Mouse (Mus musculus) CH12.LX (cell line): ENCODE results near the gene Yod1. TPM values are rescaled to one million over a fixed set of nuclear protein-coding genes. Genes with fewer than 3 reads are reported as not detected.

ENCODE experiments used
- DNase-seq: peaks from one replicate; pipeline ENCODE4 v3.0.0-alpha.2; 2013; ENCODE audit errors: extremely low read depth
- H3K27ac ChIP-seq: 2 replicates; pipeline ENCODE4 v1.5.1; 2012; ENCODE audit warnings: low read depth, mild to moderate bottlenecking, control low read depth, moderate library complexity; ENCODE audit not compliant: insufficient read depth
- H3K27me3 ChIP-seq: replicated peaks from 2 replicates; pipeline ENCODE3; 2012; ENCODE audit warnings: inconsistent platforms
- H3K36me3 ChIP-seq, 2 experiments: replicated peaks in 1 of 2; 2 replicates each; pipeline versions ENCODE3 to v1.6.1; 2012; ENCODE audit warnings: inconsistent platforms in 1 of 2, low read length in 1 of 2, mild to moderate bottlenecking in 1 of 2, mixed read lengths in 1 of 2, moderate library complexity in 1 of 2; ENCODE audit not compliant: control insufficient read depth in 1 of 2, insufficient read depth in 1 of 2
- H3K4me1 ChIP-seq, 2 experiments: 2 replicates each; pipeline ENCODE4 v1.6.1; 2012; ENCODE audit warnings: inconsistent platforms in 1 of 2, moderate library complexity in 1 of 2; ENCODE audit not compliant: insufficient read depth in 2 of 2, control insufficient read depth in 1 of 2
- H3K4me2 ChIP-seq: 2 replicates; pipeline ENCODE4 v1.6.1; 2012; ENCODE audit warnings: low read depth, mild to moderate bottlenecking, control low read depth; ENCODE audit not compliant: poor library complexity, insufficient read depth, severe bottlenecking
- H3K4me3 ChIP-seq, 3 experiments: fragments of 150-350 bp in 1 of 3; sonication (generic) in 1 of 3; replicated peaks in 1 of 3; 2 replicates each; pipeline versions ENCODE3 to v1.5.1; 2011 to 2012; ENCODE audit warnings: low read depth in 2 of 3, low read length in 2 of 3, mild to moderate bottlenecking in 2 of 3, moderate library complexity in 2 of 3, control low read depth in 1 of 3, improper control_type of control experiment in 1 of 3, inconsistent platforms in 1 of 3, mixed read lengths in 1 of 3; ENCODE audit not compliant: poor library complexity in 1 of 3
- H3K79me2 ChIP-seq: replicated peaks from 2 replicates; pipeline ENCODE4 v1.6.1; 2012; ENCODE audit warnings: mild to moderate bottlenecking, moderate library complexity; ENCODE audit not compliant: control insufficient read depth, poor library complexity, insufficient read depth, severe bottlenecking; ENCODE audit errors: extremely low read depth
- H3K9ac ChIP-seq: 2 replicates; pipeline ENCODE4 v1.6.1; 2012; ENCODE audit warnings: low read depth, mild to moderate bottlenecking, control low read depth, moderate library complexity; ENCODE audit not compliant: insufficient read depth
- H3K9me3 ChIP-seq: replicated peaks from 2 replicates; pipeline ENCODE3; 2012; ENCODE audit warnings: low read length, inconsistent platforms, mixed read lengths
- BHLHE40 ChIP-seq: IDR thresholded peaks from 2 replicates; pipeline ENCODE4 v1.6.1; 2011; ENCODE audit warnings: mild to moderate bottlenecking, low read depth, low read length, improper control_type of control experiment
- E2F4 ChIP-seq: IDR thresholded peaks from 2 replicates; pipeline ENCODE4 v1.6.1; 2011; ENCODE audit warnings: low read depth, low read length, improper control_type of control experiment; ENCODE audit not compliant: insufficient replicate concordance
- EP300 ChIP-seq: IDR thresholded peaks from 2 replicates; pipeline ENCODE4 v1.6.1; 2011; ENCODE audit warnings: low read length, improper control_type of control experiment
- GABPA ChIP-seq: IDR thresholded peaks from 2 replicates; pipeline ENCODE4 v1.6.1; 2012; ENCODE audit warnings: low read depth, low read length, improper control_type of control experiment, inconsistent platforms; ENCODE audit not compliant: insufficient replicate concordance
- IRF4 ChIP-seq: IDR thresholded peaks from 2 replicates; pipeline ENCODE4 v1.6.1; 2014; ENCODE audit warnings: low read depth, mild to moderate bottlenecking, inconsistent platforms, low read length, improper control_type of control experiment
- JUND ChIP-seq: conservative IDR thresholded peaks from 2 replicates; pipeline ENCODE4 v1.6.1; 2011; ENCODE audit warnings: low read depth, low read length, improper control_type of control experiment
- MAX ChIP-seq: IDR thresholded peaks from 2 replicates; pipeline ENCODE4 v1.6.1; 2011; ENCODE audit warnings: low read length, improper control_type of control experiment
- MAZ ChIP-seq: IDR thresholded peaks from 2 replicates; pipeline ENCODE4 v1.6.1; 2012; ENCODE audit warnings: low read depth, mild to moderate bottlenecking, inconsistent platforms, low read length, improper control_type of control experiment, moderate library complexity
- MYC ChIP-seq: IDR thresholded peaks from 2 replicates; pipeline ENCODE4 v1.6.1; 2011; ENCODE audit warnings: low read depth, mild to moderate bottlenecking, improper control_type of control experiment, low read length
- NELFE ChIP-seq: IDR thresholded peaks from 2 replicates; pipeline ENCODE4 v1.6.1; 2011; ENCODE audit warnings: low read depth, low read length, improper control_type of control experiment
- PAX5 ChIP-seq: IDR thresholded peaks from 2 replicates; pipeline ENCODE4 v1.6.1; 2012; ENCODE audit warnings: low read length, inconsistent platforms, mixed read lengths
- POLR2A ChIP-seq: IDR thresholded peaks from 2 replicates; pipeline ENCODE4 v1.6.1; 2011; ENCODE audit warnings: low read depth, mild to moderate bottlenecking, improper control_type of control experiment, low read length
- POLR2AphosphoS2 ChIP-seq: IDR thresholded peaks from 2 replicates; pipeline ENCODE4 v1.6.1; 2011; ENCODE audit warnings: low read depth, low read length, improper control_type of control experiment
- RCOR1 ChIP-seq: conservative IDR thresholded peaks from 2 replicates; pipeline ENCODE4 v1.6.1; 2012; ENCODE audit warnings: low read depth, mild to moderate bottlenecking, inconsistent platforms, low read length, improper control_type of control experiment
- SMC3 ChIP-seq: IDR thresholded peaks from 2 replicates; pipeline ENCODE4 v1.6.1; 2011; ENCODE audit warnings: low read depth, low read length, improper control_type of control experiment
- UBTF ChIP-seq: IDR thresholded peaks from 2 replicates; pipeline ENCODE4 v1.6.1; 2012; ENCODE audit warnings: low read depth, mild to moderate bottlenecking, inconsistent platforms, low read length, improper control_type of control experiment, moderate library complexity
- USF1 ChIP-seq: IDR thresholded peaks from 2 replicates; pipeline ENCODE4 v1.6.1; 2014; ENCODE audit warnings: low read depth, mild to moderate bottlenecking, inconsistent platforms, low read length, improper control_type of control experiment
- ZMIZ1 ChIP-seq: IDR thresholded peaks from 2 replicates; pipeline ENCODE4 v1.6.1; 2012; ENCODE audit warnings: low read depth, mild to moderate bottlenecking, inconsistent platforms, low read length, improper control_type of control experiment
- dilution Hi-C: fragments of 300-500 bp; cut with MboI; formaldehyde crosslinking; loops from 2 replicates; pipeline ENCODE4 v1.14.3; 2020; ENCODE audit warnings: low sequenced_read_pairs; ENCODE audit not compliant: extremely low pct_unique_long_range_greater_than_20kb, extremely low pct_ligation_motif_present
- in situ Hi-C: fragments of 300-500 bp; cut with MboI; formaldehyde crosslinking; loops from 3 replicates; pipeline ENCODE4 v1.14.3; 2019; ENCODE audit warnings: low sequenced_read_pairs, low pct_ligation_motif_present, low pct_unique_long_range_greater_than_20kb, mixed read lengths
- polyA plus RNA-seq: library from polyadenylated mRNA; unstranded; fragments of >175 nt; gene quantifications from 2 replicates; pipeline ENCODE4 v1.2.1, GENCODE M21; 2012; ENCODE audit warnings: low read depth; ENCODE audit not compliant: insufficient read length
- total RNA-seq, 2 experiments: library from RNA; depleted of rRNA; stranded (reverse); fragments of 300-350 nt in 1 of 2; fragments of >200 nt in 1 of 2; gene quantifications; 2 replicates each; pipeline ENCODE4 v1.2.3; 2012 to 2014

Yod1 gene
- total and polyA plus RNA-seq, 3 experiments, result 3.6 to 5.4 (median 5.2) TPM

DNA sequence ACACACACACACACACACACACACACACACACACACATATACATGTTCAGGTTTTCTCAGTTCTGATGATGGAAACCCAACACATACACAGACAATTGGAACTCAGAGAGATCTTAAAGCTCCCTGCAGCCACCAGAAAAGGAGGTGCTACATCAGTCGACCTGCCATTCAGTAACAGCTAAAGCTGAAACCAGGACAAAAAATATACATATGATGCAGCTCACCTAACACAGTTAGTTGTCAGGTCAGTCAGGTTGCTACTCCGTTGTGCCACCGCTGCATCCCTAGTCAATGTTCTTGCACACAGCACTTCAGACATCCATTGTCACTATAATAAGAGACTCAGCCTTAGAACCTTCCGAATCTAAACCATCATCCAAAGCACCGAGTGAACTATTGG is 27.8 kb downstream of the Yod1 start:
- dilution Hi-C loops, result no loop called here
- DNase-seq, result no peak
- no peak overlapping the region for H3K9ac ChIP-seq
- H3K4me3 ChIP-seq, result no peak overlapping the region
- peaks cover 5 to 19% of the 10 kb centered on the region in 2 experiments; a peak in 3 of 4 replicates for H3K4me1 ChIP-seq
- H3K27ac ChIP-seq, result no peak overlapping the region
- H3K9me3 ChIP-seq, result no peaks in the 10 kb centered on the region
- no peaks in the 10 kb centered on the region for H3K27me3 ChIP-seq
- no peak for TF ChIP-seq E2F4
- no peak overlapping the region for H3K4me2 ChIP-seq
- no peaks in the 10 kb centered on the region for H3K79me2 ChIP-seq
- no peaks in the 10 kb centered on the region for H3K36me3 ChIP-seq
- in situ Hi-C loops, result no loop called here

DNA sequence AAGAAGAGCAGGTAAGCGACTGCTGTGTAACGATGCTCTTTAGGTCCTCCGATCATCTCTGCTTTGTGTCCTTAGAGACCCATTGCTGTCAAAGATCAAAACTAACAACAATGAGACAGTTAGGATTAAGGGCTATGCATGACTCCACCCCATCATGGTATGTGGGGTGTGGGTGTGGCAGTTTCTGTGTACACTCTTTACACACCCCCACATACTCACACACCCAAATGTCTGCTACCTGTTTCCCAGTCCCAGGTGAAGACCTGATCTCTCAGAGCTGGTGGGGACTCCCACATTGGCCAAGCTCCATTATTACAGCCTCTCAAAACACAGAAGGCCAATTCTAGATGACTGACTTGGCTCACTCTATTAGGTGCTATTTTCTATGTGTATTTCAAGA is 28.5 kb downstream of the Yod1 start:
- no peak overlapping the region for H3K4me3 ChIP-seq
- H3K9ac ChIP-seq, result no peak overlapping the region
- H3K4me1 ChIP-seq, result peaks cover 3 to 13% of the 10 kb centered on the region in 2 experiments; a peak in 3 of 4 replicates
- DNase-seq, result no peak
- H3K27ac ChIP-seq, result no peak overlapping the region
- no peaks in the 10 kb centered on the region for H3K27me3 ChIP-seq
- H3K79me2 ChIP-seq, result no peaks in the 10 kb centered on the region
- in situ Hi-C loops, result no loop called here
- H3K4me2 ChIP-seq, result no peak overlapping the region
- H3K9me3 ChIP-seq, result no peaks in the 10 kb centered on the region
- TF ChIP-seq NELFE (no peak), SMC3 (no peak), PAX5 (no peak), BHLHE40 (no peak), IRF4 (no peak), POLR2A (no peak), RCOR1 (no peak), MAZ (no peak), ZMIZ1 (no peak), MYC (no peak), MAX (no peak), UBTF (no peak), E2F4 (no peak), JUND (no peak), EP300 (no peak), POLR2AphosphoS2 (no peak), USF1 (no peak), GABPA (no peak)
- dilution Hi-C loops, result no loop called here
- no peaks in the 10 kb centered on the region for H3K36me3 ChIP-seq
